Mouse (Mus musculus) lung, adult 2 months (tissue): ENCODE data around the gene Snx29.

Experiments used
- CTCF ChIP-seq: fragments of 200-500 bp; IDR thresholded peaks from 2 replicates; pipeline ENCODE4 v1.5.1; 2011; ENCODE audit warnings: mild to moderate bottlenecking, low read length, control low read depth; ENCODE audit not compliant: insufficient read depth
- POLR2A ChIP-seq: fragments of 200-500 bp; IDR thresholded peaks from 2 replicates; pipeline ENCODE4 v1.6.1; 2011; ENCODE audit warnings: low read depth, mild to moderate bottlenecking, control low read depth, low read length, borderline replicate concordance; ENCODE audit errors: extremely low read depth

DNA sequence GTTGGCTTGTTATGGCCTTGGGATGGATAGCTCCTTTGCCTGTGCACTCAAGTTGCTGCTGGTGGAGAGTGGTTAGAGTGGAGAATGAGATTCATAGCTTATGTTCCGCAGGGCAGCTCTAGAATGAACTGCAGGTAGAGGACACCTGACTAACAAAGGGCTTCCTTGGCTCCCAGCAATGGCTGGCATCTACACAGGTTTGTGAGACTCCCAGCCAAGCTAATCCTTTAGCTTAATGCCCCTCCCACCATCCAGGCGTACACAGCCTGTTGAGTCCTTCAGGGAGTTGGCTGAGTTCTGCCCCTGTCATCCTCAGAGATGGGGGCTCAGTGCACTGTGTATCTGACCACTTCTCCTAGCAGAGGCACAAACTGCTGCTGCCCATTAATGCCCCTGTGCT lies 148.5 kb downstream of the Snx29 start:
- TF ChIP-seq CTCF (no peak), POLR2A (no peak)
